Mouse (Mus musculus): ENCODE data around the gene Clrn3. TPM values are rescaled to one million over a fixed set of nuclear protein-coding genes. Genes with fewer than 3 reads are reported as not detected.

Gene Clrn3
- polyA plus RNA-seq, 1 experiment from 2014 or later = not detected

GRCm38 (mm10) chr7:135527169-135527568, 1.3 kb downstream of the Clrn3 start:
- no peaks in the 10 kb centered on the region for H3K4me1 ChIP-seq (ENCODE audit: insufficient read depth, low read depth, low read length)
- ATAC-seq (no peak), DNase-seq (ENCODE audit: low spot score) (no peak)
- no peak overlapping the region for H3K4me2 ChIP-seq (replicated peaks; ENCODE audit: low read depth, low read length)
- WGBS = 29% methylated on average over 3 of the region's 3 CpGs
- no peaks in the 10 kb centered on the region for H3K36me3 ChIP-seq (ENCODE audit: insufficient read depth, low read length)
- no peaks in the 10 kb centered on the region for H3K9me3 ChIP-seq (ENCODE audit: low read length)
- no peak overlapping the region for H3K9ac ChIP-seq (replicated peaks; ENCODE audit: low read depth)
- no peaks in the 10 kb centered on the region for H3K27me3 ChIP-seq (replicated peaks; ENCODE audit: insufficient read depth, low read length)
- no peak overlapping the region for H3K4me3 ChIP-seq (ENCODE audit: low read depth, low read length)
- no peak overlapping the region for H3K27ac ChIP-seq (ENCODE audit: low read length)
- TF ChIP-seq EP300 (IDR thresholded peaks at IDR 0.05) (no peak), CTCF (IDR thresholded peaks at IDR 0.05) (no peak)

GRCm38 (mm10) chr7:135526574-135527152, 1.8 kb downstream of the Clrn3 start:
- Histone ChIP-seq H3K4me3 (ENCODE audit: low read depth, low read length) (no peak overlapping the region), H3K27me3 (replicated peaks; ENCODE audit: insufficient read depth, low read length) (no peaks in the 10 kb centered on the region), H3K9ac (replicated peaks; ENCODE audit: low read depth) (no peak overlapping the region), H3K9me3 (ENCODE audit: low read length) (no peaks in the 10 kb centered on the region), H3K4me2 (replicated peaks; ENCODE audit: low read depth, low read length) (no peak overlapping the region), H3K36me3 (ENCODE audit: insufficient read depth, low read length) (no peaks in the 10 kb centered on the region), H3K4me1 (ENCODE audit: insufficient read depth, low read depth, low read length) (no peaks in the 10 kb centered on the region), H3K27ac (ENCODE audit: low read length) (no peak overlapping the region)
- DNase-seq (ENCODE audit: low spot score) = no peak
- WGBS = 69% methylated on average over 3 of the region's 3 CpGs
- ATAC-seq = no peak
- TF ChIP-seq CTCF (IDR thresholded peaks at IDR 0.05) (no peak), EP300 (IDR thresholded peaks at IDR 0.05) (no peak)

GRCm38 (mm10) chr7:135524424-135524967, 4.0 kb downstream of the Clrn3 start:
- 67% methylated on average over 6 of the region's 6 CpGs for WGBS
- ATAC-seq (no peak), DNase-seq (ENCODE audit: low spot score) (no peak)

GRCm38 (mm10) chr7:135523981-135524380, 4.5 kb downstream of the Clrn3 start:
- no peak for ATAC-seq
- Histone ChIP-seq H3K27me3 (replicated peaks; ENCODE audit: insufficient read depth, low read length) (no peaks in the 10 kb centered on the region), H3K4me1 (ENCODE audit: insufficient read depth, low read depth, low read length) (no peaks in the 10 kb centered on the region), H3K4me2 (replicated peaks; ENCODE audit: low read depth, low read length) (no peak overlapping the region), H3K4me3 (ENCODE audit: low read depth, low read length) (no peak overlapping the region), H3K9me3 (ENCODE audit: low read length) (no peaks in the 10 kb centered on the region), H3K27ac (ENCODE audit: low read length) (no peak overlapping the region), H3K9ac (replicated peaks; ENCODE audit: low read depth) (no peak overlapping the region), H3K36me3 (ENCODE audit: insufficient read depth, low read length) (no peaks in the 10 kb centered on the region)
- no peak for DNase-seq (ENCODE audit: low spot score)
- TF ChIP-seq CTCF (IDR thresholded peaks at IDR 0.05) = no peak
- no peak for TF ChIP-seq EP300 (IDR thresholded peaks at IDR 0.05)
- 19% methylated on average over 4 of the region's 4 CpGs for WGBS

More at GRCm38 (mm10) chr7:135524424-135524967, 4.0 kb downstream of the Clrn3 start:
- Histone ChIP-seq H3K27me3 (replicated peaks; ENCODE audit: insufficient read depth, low read length) (no peaks in the 10 kb centered on the region), H3K27ac (ENCODE audit: low read length) (no peak overlapping the region), H3K4me3 (ENCODE audit: low read depth, low read length) (no peak overlapping the region), H3K9me3 (ENCODE audit: low read length) (no peaks in the 10 kb centered on the region), H3K4me1 (ENCODE audit: insufficient read depth, low read depth, low read length) (no peaks in the 10 kb centered on the region), H3K4me2 (replicated peaks; ENCODE audit: low read depth, low read length) (no peak overlapping the region), H3K9ac (replicated peaks; ENCODE audit: low read depth) (no peak overlapping the region), H3K36me3 (ENCODE audit: insufficient read depth, low read length) (no peaks in the 10 kb centered on the region)
- TF ChIP-seq CTCF (IDR thresholded peaks at IDR 0.05) (no peak), EP300 (IDR thresholded peaks at IDR 0.05) (no peak)

- H3K27me3 ChIP-seq (replicated peaks; ENCODE audit: insufficient read depth, low read length) = no peaks in the 10 kb centered on the region
- no peak overlapping the region for H3K4me2 ChIP-seq (replicated peaks; ENCODE audit: low read depth, low read length)
- H3K9me3 ChIP-seq (ENCODE audit: low read length) = no peaks in the 10 kb centered on the region
- H3K36me3 ChIP-seq (ENCODE audit: insufficient read depth, low read length) = no peaks in the 10 kb centered on the region
- DNase-seq (ENCODE audit: low spot score) = no peak
- TF ChIP-seq EP300 (IDR thresholded peaks at IDR 0.05) = no peak
- no peak for TF ChIP-seq CTCF (IDR thresholded peaks at IDR 0.05)
- H3K4me1 ChIP-seq (ENCODE audit: insufficient read depth, low read depth, low read length) = no peaks in the 10 kb centered on the region
- WGBS = 59% methylated on average over 15 of the region's 15 CpGs
- no peak overlapping the region for H3K27ac ChIP-seq (ENCODE audit: low read length)
- ATAC-seq = no peak
- H3K4me3 ChIP-seq (ENCODE audit: low read depth, low read length) = no peak overlapping the region
- H3K9ac ChIP-seq (replicated peaks; ENCODE audit: low read depth) = no peak overlapping the region
These were observed 6.5 kb downstream of the Clrn3 start for GRCm38 (mm10) chr7:135521755-135522512.

GRCm38 (mm10) chr7:135520241-135520640, 8.2 kb downstream of the Clrn3 start:
- H3K4me3 ChIP-seq (ENCODE audit: low read depth, low read length) = no peak overlapping the region
- H3K36me3 ChIP-seq (ENCODE audit: insufficient read depth, low read length) = no peaks in the 10 kb centered on the region
- H3K27ac ChIP-seq (ENCODE audit: low read length) = no peak overlapping the region
- WGBS = 56% methylated on average over 5 of the region's 5 CpGs
- no peaks in the 10 kb centered on the region for H3K9me3 ChIP-seq (ENCODE audit: low read length)
- DNase-seq (ENCODE audit: low spot score) (no peak), ATAC-seq (no peak)
- H3K9ac ChIP-seq (replicated peaks; ENCODE audit: low read depth) = no peak overlapping the region
- no peaks in the 10 kb centered on the region for H3K27me3 ChIP-seq (replicated peaks; ENCODE audit: insufficient read depth, low read length)
- no peak overlapping the region for H3K4me2 ChIP-seq (replicated peaks; ENCODE audit: low read depth, low read length)
- no peaks in the 10 kb centered on the region for H3K4me1 ChIP-seq (ENCODE audit: insufficient read depth, low read depth, low read length)
- TF ChIP-seq EP300 (IDR thresholded peaks at IDR 0.05) (no peak), CTCF (IDR thresholded peaks at IDR 0.05) (no peak)

All from lung, postnatal 0 days (tissue).